Mouse (Mus musculus) embryonic fibroblast, embryonic 13.5 days (primary cell): ENCODE measurements around the gene Slc8a1.

Experiments used
- CTCF ChIP-seq: IDR thresholded peaks from 2 replicates; pipeline ENCODE4 v1.5.1; 2011; ENCODE audit warnings: mild to moderate bottlenecking, control low read depth, low read length, moderate library complexity, borderline replicate concordance; ENCODE audit not compliant: insufficient read depth
- POLR2A ChIP-seq: IDR thresholded peaks from 2 replicates; pipeline ENCODE4 v1.6.1; 2011; ENCODE audit warnings: low read depth, mild to moderate bottlenecking, control low read depth, low read length, moderate library complexity

GRCm38 (mm10) chr17:81419802-81420459 is 318.2 kb downstream of the Slc8a1 start:
- TF ChIP-seq POLR2A (no peak), CTCF (no peak)
